Mouse (Mus musculus) brain, embryonic 14.5 days (tissue): ENCODE measurements around the gene Ilf3.

Experiments
- CTCF ChIP-seq: fragments of 200-500 bp; IDR thresholded peaks from 2 replicates; pipeline ENCODE4 v1.5.1; 2012; ENCODE audit warnings: inconsistent platforms, mild to moderate bottlenecking, moderate library complexity, borderline replicate concordance; ENCODE audit not compliant: insufficient read depth, insufficient read length; ENCODE audit errors: extremely low read depth
- POLR2A ChIP-seq: fragments of 200-500 bp; IDR thresholded peaks from 2 replicates; pipeline ENCODE4 v1.6.1; 2012; ENCODE audit warnings: mild to moderate bottlenecking, inconsistent platforms, borderline replicate concordance; ENCODE audit not compliant: poor library complexity, insufficient read depth, insufficient read length, severe bottlenecking; ENCODE audit errors: extremely low read depth

- TF ChIP-seq POLR2A (no peak), CTCF (no peak)
Measured at GRCm38 (mm10) chr9:21340411-21340810, 27.3 kb upstream of the Ilf3 start.
